Mouse (Mus musculus): ENCODE data around the gene Mpnd. TPM values are rescaled to one million over a fixed set of nuclear protein-coding genes. Genes with fewer than 3 reads are reported as not detected.

Mpnd gene
- total and polyA plus RNA-seq, 3 experiments = 24.5 to 55.1 (median 26.8) TPM

DNA sequence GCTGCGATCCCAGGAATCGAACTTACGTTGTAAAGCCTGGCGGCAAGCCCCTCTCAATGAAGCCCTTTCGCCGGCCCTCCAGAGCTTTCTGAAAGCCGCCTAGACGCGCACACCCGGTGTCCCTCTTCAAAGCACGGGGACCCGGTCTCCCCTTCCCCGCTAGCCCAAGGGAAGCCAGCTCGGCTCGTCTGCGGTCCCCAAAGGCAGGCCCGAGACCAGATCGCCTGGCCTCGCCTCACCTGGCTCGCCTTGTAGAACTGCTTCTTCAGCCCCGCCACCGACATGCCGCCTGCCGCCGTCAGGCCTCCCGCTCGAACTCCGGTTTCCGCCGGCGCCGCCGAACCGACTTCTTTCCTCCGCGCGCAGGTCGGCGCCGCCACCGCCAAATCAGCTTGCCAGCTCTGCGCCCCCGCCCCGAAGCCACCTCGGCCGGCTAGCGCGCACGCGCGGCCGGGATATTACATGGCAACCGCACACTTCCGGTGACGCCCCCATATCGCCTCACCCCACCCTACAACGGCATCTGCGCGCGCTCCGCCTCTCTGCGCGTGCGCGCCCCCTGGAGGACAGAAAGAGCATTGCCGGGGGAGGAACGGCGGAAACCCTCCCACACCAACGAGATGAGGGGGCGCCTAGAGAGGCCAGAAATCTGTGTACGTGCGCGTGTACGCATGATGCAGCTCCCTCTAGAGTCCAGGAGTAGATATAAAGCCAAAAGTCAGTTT is 30.8 kb downstream of the Mpnd start, which contains the start of gene Sh3gl1:
Gene Sh3gl1 (minus strand): TSS at position 460 of the 725 bp plus-strand sequence.
- dilution Hi-C loops (cut with MboI; ENCODE audit: extremely low pct_ligation_motif_present, extremely low pct_unique_long_range_greater_than_20kb, low sequenced_read_pairs) (no loop called here), in situ Hi-C loops (cut with MboI; ENCODE audit: low pct_ligation_motif_present, low pct_unique_long_range_greater_than_20kb, low sequenced_read_pairs) (no loop called here)
- Histone ChIP-seq H3K27ac (ENCODE audit: insufficient read depth, low read depth) (peak within 1 kb of the TSS; percentile 66), H3K4me2 (ENCODE audit: insufficient read depth, low read depth, poor library complexity, severe bottlenecking) (peak within 1 kb of the TSS; percentile 88), H3K4me3 (replicated peaks in 1 of 3; ENCODE audit: low read depth in 2 of 3, low read length in 2 of 3, poor library complexity in 1 of 3) (peak within 1 kb of the TSS; percentile 74 to 98 (median 94)), H3K4me1 (ENCODE audit: control insufficient read depth in 1 of 2, insufficient read depth in 2 of 2) (peaks cover 17 to 46% of the 10 kb centered on the region in 2 experiments), H3K9ac (ENCODE audit: insufficient read depth, low read depth) (peak within 1 kb of the TSS; percentile 78), H3K79me2 (replicated peaks; ENCODE audit: control insufficient read depth, extremely low read depth, insufficient read depth, poor library complexity, severe bottlenecking) (peaks cover 58% of the 10 kb centered on the region), H3K27me3 (replicated peaks) (no peaks in the 10 kb centered on the region), H3K36me3 (replicated peaks in 1 of 2; ENCODE audit: control insufficient read depth in 1 of 2, insufficient read depth in 1 of 2, low read length in 1 of 2) (peaks cover 4 to 26% of the 10 kb centered on the region in 2 experiments), H3K9me3 (replicated peaks; ENCODE audit: low read length) (no peaks in the 10 kb centered on the region)
- peak; percentile 96 for DNase-seq (ENCODE audit: extremely low read depth)
- TF ChIP-seq NRF1 (IDR thresholded peaks at IDR 0.05; ENCODE audit: low read depth, low read length) (peak; percentile 93), PAX5 (IDR thresholded peaks at IDR 0.05; ENCODE audit: low read length) (no peak), MAX (IDR thresholded peaks at IDR 0.05; ENCODE audit: low read length) (peak; percentile 85), USF1 (IDR thresholded peaks at IDR 0.05; ENCODE audit: low read depth, low read length) (no peak), TCF12 (IDR thresholded peaks at IDR 0.05; ENCODE audit: low read depth, low read length) (peak; percentile 83; the same call in 1 of the 2 replicates), KAT2A (IDR thresholded peaks at IDR 0.05; ENCODE audit: insufficient replicate concordance, low read length) (0 out of 2 replicates have a peak, but pooled peaks have one; percentile 72), RAD21 (IDR thresholded peaks at IDR 0.05; ENCODE audit: low read depth, low read length) (peak; percentile 29), NELFE (IDR thresholded peaks at IDR 0.05; ENCODE audit: low read depth, low read length) (peak; percentile 94), ZKSCAN1 (IDR thresholded peaks at IDR 0.05; ENCODE audit: borderline replicate concordance, low read depth, low read length) (no peak), MAZ (IDR thresholded peaks at IDR 0.05; ENCODE audit: low read depth, low read length) (peak; percentile 93), MYC (IDR thresholded peaks at IDR 0.05; ENCODE audit: low read depth, low read length) (peak; percentile 94), CTCF (conservative IDR thresholded peaks at IDR 0.05 in 1 of 2, IDR thresholded peaks at IDR 0.05 in 1 of 2; ENCODE audit: low read depth in 2 of 2, low read length in 2 of 2) (peak; percentile 79 to 99; a peak in 3 of 4 replicates), GABPA (IDR thresholded peaks at IDR 0.05; ENCODE audit: insufficient replicate concordance, low read depth, low read length) (peak; percentile 40; the same call in 1 of the 2 replicates), E2F4 (IDR thresholded peaks at IDR 0.05; ENCODE audit: insufficient replicate concordance, low read depth, low read length) (peak; percentile 85; the same call in 1 of the 2 replicates), ETS1 (conservative IDR thresholded peaks at IDR 0.05; ENCODE audit: low read depth, low read length) (peak; percentile 59), ZNF384 (IDR thresholded peaks at IDR 0.05; ENCODE audit: low read depth, low read length) (no peak), RCOR1 (conservative IDR thresholded peaks at IDR 0.05; ENCODE audit: low read depth, low read length) (peak; percentile 41; the same call in 1 of the 2 replicates), UBTF (IDR thresholded peaks at IDR 0.05; ENCODE audit: low read depth, low read length) (0 out of 2 replicates have a peak, but pooled peaks have one; percentile 46), CHD2 (IDR thresholded peaks at IDR 0.05; ENCODE audit: low read length) (peak; percentile 69), EP300 (IDR thresholded peaks at IDR 0.05; ENCODE audit: low read length) (no peak), IRF4 (IDR thresholded peaks at IDR 0.05; ENCODE audit: low read depth, low read length) (peak; percentile 52; the same call in 1 of the 2 replicates), SIN3A (IDR thresholded peaks at IDR 0.05; ENCODE audit: low read length) (peak; percentile 84), HCFC1 (IDR thresholded peaks at IDR 0.05; ENCODE audit: low read depth, low read length) (peak; percentile 89), POLR2A (IDR thresholded peaks at IDR 0.05; ENCODE audit: low read depth, low read length) (peak; percentile 90), CHD1 (IDR thresholded peaks at IDR 0.05; ENCODE audit: low read depth, low read length) (no peak; the same call in 1 of the 2 replicates), MAFK (IDR thresholded peaks at IDR 0.05; ENCODE audit: insufficient replicate concordance, low read length) (0 out of 2 replicates have a peak, but pooled peaks have one; percentile 17), ZC3H11A (IDR thresholded peaks at IDR 0.05; ENCODE audit: low read depth, low read length) (no peak), JUN (IDR thresholded peaks at IDR 0.05; ENCODE audit: insufficient read depth, low read depth, low read length) (no peak), POLR2AphosphoS2 (IDR thresholded peaks at IDR 0.05; ENCODE audit: low read depth, low read length) (peak; percentile 83), JUND (conservative IDR thresholded peaks at IDR 0.05; ENCODE audit: low read depth, low read length) (peak; percentile 25; the same call in 1 of the 2 replicates), SMC3 (IDR thresholded peaks at IDR 0.05; ENCODE audit: low read depth, low read length) (peak; percentile 48), MEF2A (IDR thresholded peaks at IDR 0.05; ENCODE audit: borderline replicate concordance, low read depth, low read length) (peak; percentile 84; the same call in 1 of the 2 replicates), ZMIZ1 (IDR thresholded peaks at IDR 0.05; ENCODE audit: low read depth, low read length) (peak; percentile 89; the same call in 1 of the 2 replicates), MXI1 (IDR thresholded peaks at IDR 0.05; ENCODE audit: low read depth, low read length) (peak; percentile 78), BHLHE40 (IDR thresholded peaks at IDR 0.05; ENCODE audit: low read depth, low read length) (peak; percentile 66), ELF1 (IDR thresholded peaks at IDR 0.05; ENCODE audit: low read depth, low read length) (peak; percentile 95), USF2 (conservative IDR thresholded peaks at IDR 0.05; ENCODE audit: low read depth, low read length) (no peak), TBP (conservative IDR thresholded peaks at IDR 0.05; ENCODE audit: low read depth, low read length) (peak; percentile 66; the same call in 1 of the 2 replicates)
